Mouse (Mus musculus) liver, postnatal 0 days (tissue): ENCODE measurements around the gene Sost. TPM values are rescaled to one million over a fixed set of nuclear protein-coding genes. Genes with fewer than 3 reads are reported as not detected.

Source experiments
- ATAC-seq: fragments of 200-750 bp; cut with Nextera tagmentation; 2 replicates; pipeline ENCODE4 v1.8.0; 2017; ENCODE audit warnings: mild to moderate bottlenecking, moderate library complexity
- DNase-seq: peaks from one replicate; pipeline ENCODE4 v3.0.0-alpha.2; 2016
- H3K27ac ChIP-seq: fragments of 300-500 bp; sonication (generic); 2 replicates; pipeline ENCODE4 v1.5.1; 2014; ENCODE audit warnings: antibody characterized with exemption, moderate library complexity, mild to moderate bottlenecking, low read depth
- H3K27me3 ChIP-seq: fragments of 300-500 bp; sonication (generic); 2 replicates; pipeline ENCODE4 v1.6.1; 2014; ENCODE audit warnings: low read length, control low read depth, mixed read lengths; ENCODE audit not compliant: insufficient read depth
- H3K36me3 ChIP-seq: fragments of 300-500 bp; sonication (generic); replicated peaks from 2 replicates; pipeline ENCODE4 v1.6.1; 2014; ENCODE audit warnings: mild to moderate bottlenecking, control low read depth, low read length, moderate library complexity, mixed read lengths; ENCODE audit not compliant: insufficient read depth
- H3K4me1 ChIP-seq: fragments of 300-500 bp; sonication (generic); 2 replicates; pipeline ENCODE4 v1.6.1; 2014; ENCODE audit warnings: antibody characterized with exemption, mild to moderate bottlenecking, control low read depth; ENCODE audit not compliant: insufficient read depth
- H3K4me2 ChIP-seq: fragments of 300-500 bp; sonication (generic); 2 replicates; pipeline ENCODE4 v1.6.1; 2014; ENCODE audit warnings: low read depth, mild to moderate bottlenecking, low read length, moderate library complexity, mixed read lengths
- H3K4me3 ChIP-seq: fragments of 300-500 bp; sonication (generic); 2 replicates; pipeline ENCODE4 v1.5.1; 2014; ENCODE audit warnings: low read depth, low read length
- H3K9ac ChIP-seq: fragments of 300-500 bp; sonication (generic); replicated peaks from 2 replicates; pipeline ENCODE4 v1.6.1; 2014; ENCODE audit warnings: mild to moderate bottlenecking, moderate library complexity
- H3K9me3 ChIP-seq: fragments of 300-500 bp; sonication (generic); 2 replicates; pipeline ENCODE4 v1.6.1; 2016; ENCODE audit warnings: mild to moderate bottlenecking, control low read depth, low read length, mixed read lengths
- CTCF ChIP-seq: sonication (generic); IDR thresholded peaks from 2 replicates; pipeline ENCODE4 v1.5.1; 2016; ENCODE audit warnings: antibody characterized with exemption, low read depth
- EP300 ChIP-seq: IDR thresholded peaks from 2 replicates; pipeline ENCODE4 v1.6.1; 2016; ENCODE audit warnings: antibody characterized with exemption, low read depth, mild to moderate bottlenecking
- WGBS: fragments of 180-500 bp; shearing (Covaris S2); extraction: QIAGEN DNeasy Blood & Tissue Kit; methylation state at CpG from one replicate; pipeline ENCODE4 v1.1.7; 2014; ENCODE audit not compliant: insufficient replicate concordance; 5-methylcytosine and 5-hydroxymethylcytosine counted together
- polyA plus RNA-seq: library from polyadenylated mRNA; unstranded; fragments of >200 nt; fragmentation: Nextera tagmentation; extraction: Ambion mirVana; gene quantifications from 2 replicates; pipeline ENCODE4 v1.2.1, GENCODE M21; 2015

Sost gene
- polyA plus RNA-seq, 1 experiment from 2014 or later = not detected

GRCm38 (mm10) chr11:101928030-101928762 is 38.6 kb downstream of the Sost start:
- DNase-seq (peak; percentile 59), ATAC-seq (peak; percentile 68; the same call in 1 of the 2 replicates)
- WGBS = 43% methylated on average over 25 of the region's 25 CpGs
- no peaks in the 10 kb centered on the region for H3K4me1 ChIP-seq
- TF ChIP-seq EP300 (no peak), CTCF (peak; percentile 59)
- no peaks in the 10 kb centered on the region for H3K36me3 ChIP-seq
- no peak overlapping the region for H3K4me3 ChIP-seq
- H3K27me3 ChIP-seq = no peaks in the 10 kb centered on the region; the same call in 1 of the 2 replicates
- no peak overlapping the region for H3K4me2 ChIP-seq
- no peak overlapping the region for H3K9ac ChIP-seq
- H3K9me3 ChIP-seq = no peaks in the 10 kb centered on the region
- no peak overlapping the region for H3K27ac ChIP-seq

GRCm38 (mm10) chr11:101926951-101927589 is 39.7 kb downstream of the Sost start:
- H3K27ac ChIP-seq = no peak overlapping the region
- 82% methylated on average over 10 of the region's 10 CpGs for WGBS
- no peak overlapping the region for H3K9ac ChIP-seq
- DNase-seq (no peak), ATAC-seq (no peak)
- TF ChIP-seq EP300 = no peak
- TF ChIP-seq CTCF = no peak
- no peaks in the 10 kb centered on the region for H3K4me1 ChIP-seq
- no peak overlapping the region for H3K4me3 ChIP-seq
- no peaks in the 10 kb centered on the region for H3K36me3 ChIP-seq
- H3K9me3 ChIP-seq = no peaks in the 10 kb centered on the region
- no peak overlapping the region for H3K4me2 ChIP-seq
- H3K27me3 ChIP-seq = no peaks in the 10 kb centered on the region

GRCm38 (mm10) chr11:101925636-101926035 is 41.2 kb downstream of the Sost start:
- Histone ChIP-seq H3K4me3 (no peak overlapping the region), H3K4me1 (no peaks in the 10 kb centered on the region), H3K27me3 (no peaks in the 10 kb centered on the region), H3K9me3 (no peaks in the 10 kb centered on the region), H3K4me2 (no peak overlapping the region), H3K36me3 (no peaks in the 10 kb centered on the region), H3K27ac (no peak overlapping the region), H3K9ac (no peak overlapping the region)
- WGBS = 70% methylated on average over 6 of the region's 6 CpGs
- DNase-seq = no peak
- ATAC-seq = no peak
- TF ChIP-seq CTCF (no peak), EP300 (no peak)

GRCm38 (mm10) chr11:101924441-101924976 is 42.3 kb downstream of the Sost start:
- no peak overlapping the region for H3K27ac ChIP-seq
- H3K9ac ChIP-seq = no peak overlapping the region
- no peaks in the 10 kb centered on the region for H3K4me1 ChIP-seq
- no peaks in the 10 kb centered on the region for H3K9me3 ChIP-seq
- H3K4me2 ChIP-seq = no peak overlapping the region
- DNase-seq = no peak
- TF ChIP-seq EP300 (no peak), CTCF (no peak)
- 50% methylated on average over 17 of the region's 19 CpGs for WGBS
- H3K36me3 ChIP-seq = no peaks in the 10 kb centered on the region
- H3K4me3 ChIP-seq = no peak overlapping the region
- H3K27me3 ChIP-seq = peaks cover under 1% of the 10 kb centered on the region; the same call in 1 of the 2 replicates
- no peak for ATAC-seq

- Histone ChIP-seq H3K9ac (no peak overlapping the region), H3K27ac (no peak overlapping the region), H3K36me3 (no peaks in the 10 kb centered on the region), H3K4me3 (no peak overlapping the region), H3K4me1 (no peaks in the 10 kb centered on the region), H3K9me3 (no peaks in the 10 kb centered on the region), H3K4me2 (no peak overlapping the region), H3K27me3 (peaks cover 6% of the 10 kb centered on the region; the same call in 1 of the 2 replicates)
- no peak for ATAC-seq
- 77% methylated on average over 6 of the region's 6 CpGs for WGBS
- DNase-seq = no peak
- TF ChIP-seq CTCF (no peak), EP300 (no peak)
Observed at GRCm38 (mm10) chr11:101923988-101924387, 42.8 kb downstream of the Sost start.

GRCm38 (mm10) chr11:101921361-101921952 is 45.4 kb downstream of the Sost start:
- no peak for DNase-seq
- ATAC-seq = no peak
- H3K36me3 ChIP-seq = no peaks in the 10 kb centered on the region
- H3K9ac ChIP-seq = no peak overlapping the region
- TF ChIP-seq CTCF (no peak), EP300 (no peak)
- no peak overlapping the region for H3K4me2 ChIP-seq
- no peaks in the 10 kb centered on the region for H3K9me3 ChIP-seq
- peaks cover 6% of the 10 kb centered on the region; the same call in 1 of the 2 replicates for H3K27me3 ChIP-seq
- H3K27ac ChIP-seq = no peak overlapping the region
- WGBS = 72% methylated on average over 12 of the region's 12 CpGs
- H3K4me1 ChIP-seq = no peaks in the 10 kb centered on the region
- no peak overlapping the region for H3K4me3 ChIP-seq
